Mouse (Mus musculus) 3134 (cell line): Measurements from ENCODE around the gene Anks1b.

ENCODE experiments used
- DNase-seq: peaks from one replicate; pipeline ENCODE4 v3.0.0-alpha.2; 2011; ENCODE audit warnings: low spot score; ENCODE audit not compliant: insufficient read length; ENCODE audit errors: extremely low read depth

The Anks1b gene

GRCm38 (mm10) chr10:90937721-90938460 is 1064.6 kb downstream of the Anks1b start:
- DNase-seq, result no peak

- DNase-seq, result no peak
These were observed 1067.5 kb downstream of the Anks1b start for GRCm38 (mm10) chr10:90940521-90941520.

- no peak for DNase-seq
These were observed 1068.8 kb downstream of the Anks1b start for GRCm38 (mm10) chr10:90942001-90942700.

- no peak for DNase-seq
These were observed 1073.7 kb downstream of the Anks1b start for GRCm38 (mm10) chr10:90947043-90947442.

- no peak for DNase-seq
These were observed 1074.5 kb downstream of the Anks1b start for GRCm38 (mm10) chr10:90947608-90948373.

- DNase-seq, result no peak
These were observed 1079.9 kb downstream of the Anks1b start for GRCm38 (mm10) chr10:90953103-90953709.

- no peak for DNase-seq
These were observed 1080.5 kb downstream of the Anks1b start for GRCm38 (mm10) chr10:90953821-90954220.

GRCm38 (mm10) chr10:90960374-90960773 is 1087.1 kb downstream of the Anks1b start:
- DNase-seq, result no peak

GRCm38 (mm10) chr10:90964511-90964910 is 1091.2 kb downstream of the Anks1b start:
- DNase-seq, result no peak

GRCm38 (mm10) chr10:90965671-90966315 is 1092.5 kb downstream of the Anks1b start:
- DNase-seq, result no peak

GRCm38 (mm10) chr10:90966821-90967220 is 1093.5 kb downstream of the Anks1b start:
- no peak for DNase-seq

- no peak for DNase-seq
These were observed 1094.9 kb downstream of the Anks1b start for GRCm38 (mm10) chr10:90968247-90968646.

GRCm38 (mm10) chr10:90969355-90970174 is 1096.3 kb downstream of the Anks1b start:
- no peak for DNase-seq

- DNase-seq, result no peak
These were observed 1097.3 kb downstream of the Anks1b start for GRCm38 (mm10) chr10:90970560-90970959.

GRCm38 (mm10) chr10:90974084-90974483 is 1100.8 kb downstream of the Anks1b start:
- DNase-seq, result no peak

- DNase-seq, result no peak
These were observed 1101.2 kb downstream of the Anks1b start for GRCm38 (mm10) chr10:90974491-90974890.

GRCm38 (mm10) chr10:90981811-90982210 is 1108.5 kb downstream of the Anks1b start:
- no peak for DNase-seq

- no peak for DNase-seq
These were observed 1109.7 kb downstream of the Anks1b start for GRCm38 (mm10) chr10:90983046-90983445.
